Mouse (Mus musculus) cerebellum, adult 2 months (tissue): ENCODE measurements around the gene Spa17.

Source experiments
- CTCF ChIP-seq: fragments of 200-500 bp; IDR thresholded peaks from 2 replicates; pipeline ENCODE4 v1.5.1; 2011; ENCODE audit warnings: low read depth, mild to moderate bottlenecking, control low read depth, low read length, moderate library complexity, borderline replicate concordance; ENCODE audit not compliant: insufficient read depth
- POLR2A ChIP-seq: fragments of 200-500 bp; IDR thresholded peaks from 2 replicates; pipeline ENCODE4 v1.6.1; 2011; ENCODE audit warnings: low read length, control low read depth, borderline replicate concordance; ENCODE audit not compliant: insufficient read depth

DNA sequence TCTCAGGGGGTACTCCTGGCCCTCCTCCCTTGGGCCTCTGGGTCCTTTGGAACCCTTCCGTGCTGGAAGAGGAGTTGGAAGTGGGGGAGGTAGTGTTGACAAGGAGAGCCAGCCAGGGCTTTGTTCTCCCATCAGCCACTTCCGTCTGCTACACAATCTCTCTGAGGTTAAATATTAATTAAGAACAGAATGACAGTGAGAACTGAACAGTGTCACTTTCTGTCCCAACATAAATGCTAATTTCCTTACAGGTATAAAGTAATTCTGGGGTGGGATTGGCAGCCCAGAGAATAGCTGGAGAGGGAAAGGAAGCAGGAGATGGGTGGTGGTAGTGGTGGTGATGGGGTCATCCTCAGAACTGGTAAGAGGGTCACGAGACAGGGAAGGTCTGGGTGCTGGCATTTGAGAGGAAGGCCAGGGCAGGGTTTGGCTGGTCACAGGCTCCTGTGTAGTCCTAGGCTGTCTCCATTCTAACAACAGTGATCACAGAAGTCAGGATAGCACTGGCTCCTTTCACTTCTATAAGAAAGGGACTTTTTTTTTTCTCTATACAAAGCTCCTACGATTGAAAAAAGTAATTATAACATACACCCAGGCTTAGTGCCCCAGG is 44.8 kb downstream of the Spa17 start:
- TF ChIP-seq POLR2A, result no peak
- no peak for TF ChIP-seq CTCF
